Mouse (Mus musculus) E14TG2a.4 (cell line): ENCODE results near the gene Rrnad1.
A peak's percentile ranks its signal among the peaks of the same experiment; 100 is the strongest.

Experiments
- H3K27me3 ChIP-seq: 2 replicates; pipeline ENCODE4 v1.6.1; 2014; ENCODE audit warnings: low read length, control low read depth; ENCODE audit not compliant: insufficient read depth
- H3K36me3 ChIP-seq: 2 replicates; pipeline ENCODE4 v1.6.1; 2014; ENCODE audit warnings: low read length, control low read depth; ENCODE audit not compliant: insufficient read depth
- H3K4me1 ChIP-seq: replicated peaks from 2 replicates; pipeline ENCODE4 v1.6.1; 2014; ENCODE audit warnings: low read depth, low read length, control low read depth
- H3K4me3 ChIP-seq: replicated peaks from 2 replicates; pipeline ENCODE4 v1.5.1; 2014; ENCODE audit warnings: mild to moderate bottlenecking, low read length
- H3K9me3 ChIP-seq: 2 replicates; pipeline ENCODE4 v1.6.1; 2014; ENCODE audit warnings: low read length, control low read depth
- CTCF ChIP-seq: conservative IDR thresholded peaks from 2 replicates; pipeline ENCODE4 v1.5.1; 2014; ENCODE audit warnings: low read length
- NANOG ChIP-seq: IDR thresholded peaks from 2 replicates; pipeline ENCODE4 v1.6.1; 2014; ENCODE audit warnings: borderline replicate concordance, low read length, mixed read lengths
- POU5F1 ChIP-seq: IDR thresholded peaks from 2 replicates; pipeline ENCODE4 v1.6.1; 2014; ENCODE audit warnings: low read length, borderline replicate concordance

Gene Rrnad1

GRCm38 (mm10) chr3:87971489-87972202 is 41.1 kb upstream of the Rrnad1 start:
- TF ChIP-seq POU5F1 (no peak), NANOG (no peak), CTCF (no peak)
- H3K9me3 ChIP-seq = peaks cover 2% of the 10 kb centered on the region; the same call in 1 of the 2 replicates
- peaks cover 3% of the 10 kb centered on the region; the same call in 1 of the 2 replicates for H3K36me3 ChIP-seq
- H3K4me1 ChIP-seq = peaks cover 54% of the 10 kb centered on the region
- peaks cover 87% of the 10 kb centered on the region for H3K27me3 ChIP-seq
- peak overlapping the region; percentile 79 for H3K4me3 ChIP-seq

DNA sequence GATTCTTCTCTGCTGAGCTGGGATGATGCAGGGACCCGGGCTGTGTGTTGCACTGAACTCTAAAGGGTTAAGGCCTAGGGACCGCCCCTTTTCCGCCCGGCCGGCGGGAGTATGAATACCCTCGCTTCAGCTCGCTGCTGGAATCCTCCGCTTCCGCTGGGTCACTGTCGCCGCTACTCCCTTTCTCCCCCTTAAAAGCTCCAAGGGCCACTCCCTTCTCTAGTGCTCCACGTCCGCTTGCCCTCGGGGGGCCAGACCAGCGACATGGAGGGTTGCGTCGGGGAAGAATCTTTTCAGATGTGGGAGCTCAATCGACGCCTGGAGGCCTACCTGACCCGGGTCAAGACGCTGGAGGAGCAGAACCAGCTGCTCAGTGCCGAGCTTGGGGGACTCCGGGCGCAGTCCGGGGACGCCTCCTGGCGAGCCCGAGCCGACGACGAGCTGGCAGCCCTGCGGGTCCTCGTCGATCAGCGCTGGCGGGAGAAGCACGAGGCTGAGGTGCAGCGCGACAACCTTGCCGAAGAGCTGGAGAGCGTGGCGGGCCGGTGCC is 40.5 kb upstream of the Rrnad1 start, which contains the start of gene Nes:
TSS of gene Nes (plus strand) at position 140 of the 550 bp plus-strand sequence.
- Histone ChIP-seq H3K4me1 (peaks cover 54% of the 10 kb centered on the region), H3K36me3 (peaks cover 3% of the 10 kb centered on the region; the same call in 1 of the 2 replicates)
- no peak for TF ChIP-seq CTCF
- TF ChIP-seq POU5F1 = no peak

GRCm38 (mm10) chr3:87970184-87970938 is 39.8 kb upstream of the Rrnad1 start:
- TF ChIP-seq CTCF (peak; percentile 80), NANOG (no peak)
- 0 out of 2 replicates have a peak, but pooled peaks cover 2% of the 10 kb centered on the region for H3K9me3 ChIP-seq
- H3K27me3 ChIP-seq = peaks cover 81% of the 10 kb centered on the region
- H3K36me3 ChIP-seq = peaks cover under 1% of the 10 kb centered on the region; the same call in 1 of the 2 replicates
- H3K4me3 ChIP-seq = peak overlapping the region; percentile 79
- H3K4me1 ChIP-seq = peaks cover 48% of the 10 kb centered on the region

More for the DNA sequence above, 40.5 kb upstream of the Rrnad1 start, which contains the start of gene Nes:
- Histone ChIP-seq H3K4me3 (peak within 1 kb of the TSS; percentile 79), H3K27me3 (peaks cover 84% of the 10 kb centered on the region), H3K9me3 (no peaks in the 10 kb centered on the region)

DNA sequence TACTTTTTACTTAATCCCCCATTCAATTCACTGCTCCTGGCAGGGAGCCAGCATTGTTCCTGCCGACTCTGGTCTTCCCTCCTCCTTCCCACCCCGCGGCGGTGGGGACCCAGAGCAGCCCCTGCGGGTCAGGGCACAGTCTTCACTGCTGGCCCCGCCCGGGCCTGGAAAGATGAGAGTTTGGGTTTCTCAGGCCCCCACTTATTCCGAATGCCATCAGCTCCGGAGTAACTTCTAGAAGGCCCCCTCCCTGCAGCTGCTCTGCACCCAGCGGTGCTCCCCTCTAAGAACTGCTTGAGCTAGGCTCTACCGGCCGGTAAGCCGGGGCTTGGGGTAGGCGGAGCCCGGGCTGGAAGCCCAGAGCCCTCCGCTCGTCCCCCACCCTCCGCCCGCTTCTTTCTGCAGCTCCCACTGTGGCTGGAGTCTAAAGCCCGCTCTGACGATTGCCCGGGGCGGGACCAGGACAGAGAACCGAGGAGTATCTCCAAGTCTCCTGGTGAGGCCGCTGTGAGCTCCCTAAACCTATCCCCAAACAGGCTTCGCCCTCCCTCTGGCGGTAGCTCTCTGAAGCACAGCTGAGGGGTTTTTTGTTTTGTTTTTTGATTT is 30.2 kb upstream of the Rrnad1 start:
- 0 out of 2 replicates have a peak, but pooled peaks cover 4% of the 10 kb centered on the region for H3K9me3 ChIP-seq
- peaks cover 21% of the 10 kb centered on the region for H3K4me1 ChIP-seq
- H3K4me3 ChIP-seq = peak overlapping the region; percentile 79
- H3K36me3 ChIP-seq = no peaks in the 10 kb centered on the region
- TF ChIP-seq POU5F1 = no peak
- no peak for TF ChIP-seq NANOG
- peak; percentile 93 for TF ChIP-seq CTCF
- peaks cover 85% of the 10 kb centered on the region for H3K27me3 ChIP-seq

DNA sequence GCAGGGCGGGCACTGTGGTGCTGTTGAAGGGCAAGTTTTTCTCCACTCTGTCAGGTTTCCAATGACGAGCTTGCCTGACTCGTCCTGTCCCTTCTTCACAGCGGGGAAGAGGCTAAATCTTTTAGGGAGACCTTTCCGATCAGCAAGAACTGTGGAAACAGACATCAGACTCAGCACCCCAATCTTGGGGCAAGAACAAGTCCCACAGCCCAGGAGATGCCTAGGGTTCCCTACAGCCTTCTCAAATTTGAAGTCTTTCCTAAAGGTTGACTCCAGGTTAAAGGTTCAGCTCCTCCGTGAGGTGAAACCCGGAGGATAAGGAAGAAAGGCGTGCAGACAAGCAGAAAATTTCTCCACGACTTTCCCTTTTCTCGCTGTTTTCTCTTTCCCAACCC is 29.7 kb upstream of the Rrnad1 start:
- Histone ChIP-seq H3K4me1 (peaks cover 21% of the 10 kb centered on the region), H3K4me3 (peak overlapping the region; percentile 79), H3K9me3 (0 out of 2 replicates have a peak, but pooled peaks cover under 1% of the 10 kb centered on the region), H3K36me3 (no peaks in the 10 kb centered on the region), H3K27me3 (peaks cover 86% of the 10 kb centered on the region)
- TF ChIP-seq NANOG = no peak
- TF ChIP-seq POU5F1 = no peak
- TF ChIP-seq CTCF = no peak

DNA sequence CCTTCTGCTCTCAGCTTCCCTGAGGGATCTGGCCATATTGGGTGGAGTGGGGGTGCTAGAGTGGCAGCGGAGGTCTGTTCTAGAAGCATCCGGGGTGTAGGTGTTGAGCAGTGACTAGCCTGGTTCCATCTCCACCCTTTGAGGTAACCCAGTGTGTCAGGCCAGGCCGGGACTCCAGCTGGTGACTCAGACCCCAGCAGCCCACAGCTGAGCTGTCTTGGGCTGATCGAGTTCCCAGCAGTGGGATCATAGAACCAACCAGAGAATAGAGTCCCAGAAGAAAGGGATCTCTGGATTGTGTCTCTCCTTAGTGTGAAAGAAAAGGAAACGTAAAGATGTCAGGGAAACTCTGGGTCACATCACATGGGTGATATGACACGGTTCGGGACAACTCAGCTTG is 28.9 kb upstream of the Rrnad1 start:
- peaks cover 89% of the 10 kb centered on the region for H3K27me3 ChIP-seq
- no peak overlapping the region for H3K4me3 ChIP-seq
- H3K4me1 ChIP-seq = peaks cover 21% of the 10 kb centered on the region
- no peak for TF ChIP-seq NANOG
- no peak for TF ChIP-seq CTCF
- TF ChIP-seq POU5F1 = no peak
- no peaks in the 10 kb centered on the region for H3K9me3 ChIP-seq
- H3K36me3 ChIP-seq = no peaks in the 10 kb centered on the region

DNA sequence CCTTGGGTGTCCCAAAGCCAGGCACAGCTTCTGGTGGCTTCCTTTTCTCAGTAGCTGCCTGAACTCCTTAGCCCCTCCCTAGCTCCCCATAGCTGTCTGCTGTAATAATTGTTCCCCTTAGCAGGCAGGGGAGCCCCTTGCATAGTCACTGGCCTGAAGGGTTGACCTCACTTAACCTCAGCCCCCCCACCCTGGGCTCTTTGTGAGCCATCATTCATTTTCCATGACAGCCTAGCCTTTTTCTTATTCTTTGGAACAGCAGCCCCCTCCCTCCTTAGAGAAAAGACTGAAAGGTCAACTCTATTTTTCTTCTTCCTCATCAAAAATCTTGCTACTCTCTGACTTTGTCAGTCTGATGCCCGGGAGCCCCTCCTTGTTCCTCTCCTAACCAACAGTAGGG is 28.4 kb upstream of the Rrnad1 start:
- Histone ChIP-seq H3K4me1 (peaks cover 21% of the 10 kb centered on the region), H3K9me3 (no peaks in the 10 kb centered on the region)
- TF ChIP-seq POU5F1 = no peak
- TF ChIP-seq CTCF = no peak
- no peak for TF ChIP-seq NANOG

DNA sequence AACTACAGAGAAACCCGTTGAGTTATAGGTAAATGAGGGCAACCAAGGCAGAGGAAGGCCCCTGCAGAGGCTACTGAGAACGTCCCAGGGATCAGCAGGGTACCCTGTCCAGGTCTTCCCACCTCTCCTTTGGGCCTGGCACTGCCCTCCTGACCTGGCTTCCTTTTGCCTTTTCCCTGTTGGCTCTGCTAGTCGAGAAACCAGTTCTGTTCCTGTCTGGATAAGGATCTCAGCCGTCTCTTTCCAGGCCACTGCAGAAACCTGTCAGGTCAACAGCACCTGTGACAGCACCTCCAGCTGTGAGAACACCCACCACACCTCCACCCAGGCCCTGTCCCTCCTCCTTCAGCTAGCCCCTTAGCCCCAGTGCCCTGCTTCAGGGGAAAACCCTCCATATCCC is 28.0 kb upstream of the Rrnad1 start:
- TF ChIP-seq CTCF (no peak), POU5F1 (no peak), NANOG (no peak)
- no peak overlapping the region for H3K4me3 ChIP-seq

More for the DNA sequence above, 28.4 kb upstream of the Rrnad1 start:
- Histone ChIP-seq H3K36me3 (no peaks in the 10 kb centered on the region), H3K4me3 (no peak overlapping the region), H3K27me3 (peaks cover 89% of the 10 kb centered on the region)

More for the DNA sequence above, 28.0 kb upstream of the Rrnad1 start:
- H3K36me3 ChIP-seq = peaks cover 1% of the 10 kb centered on the region; the same call in 1 of the 2 replicates
- peaks cover 23% of the 10 kb centered on the region for H3K4me1 ChIP-seq
- no peaks in the 10 kb centered on the region for H3K9me3 ChIP-seq
- H3K27me3 ChIP-seq = peaks cover 89% of the 10 kb centered on the region
